18 mouse cellular contexts compared by ENCODE assay signal in the genomic region with DNA sequence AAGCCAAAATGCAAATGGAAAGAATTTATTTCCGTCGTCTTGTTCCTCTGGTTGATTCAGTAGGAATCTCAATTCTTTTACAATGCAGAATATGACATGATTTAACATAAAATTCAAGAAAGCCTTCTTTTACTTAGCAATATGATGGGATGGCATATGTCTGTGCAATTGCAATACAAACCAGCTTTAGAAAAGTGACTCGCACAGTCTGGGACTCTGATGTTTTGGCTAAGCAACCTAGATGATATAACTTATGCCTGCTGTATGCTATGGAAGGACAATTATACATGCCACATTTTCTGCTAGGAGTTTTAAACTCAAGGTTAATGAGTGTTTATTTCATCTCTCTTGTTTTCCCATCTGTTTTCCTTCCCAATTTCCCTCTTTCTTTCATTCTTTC.
"Had no signal": no experiment of that assay in that cellular context is flagged by ENCODE, and none has a peak within 500 bp of the region (broad histone marks: within the 10 kb centered on the region; RNA-seq: fewer than 3 reads in every experiment).

No protein-coding gene starts in this region.

- H3K4me3 ChIP-seq: lung, embryonic 15.5 days; megakaryocyte, embryonic 14.5 days; midbrain, embryonic 13.5 days; midbrain, embryonic 15.5 days; neural tube, embryonic 12.5 days; stomach, embryonic 15.5 days had no signal

- ATAC-seq: liver, postnatal 0 days; lung, postnatal 0 days; midbrain, embryonic 13.5 days; midbrain, embryonic 15.5 days had no signal

- DNase-seq: liver, postnatal 0 days; lung, adult 2 months; lung, postnatal 14 days; lung, postnatal 36 days; right cerebral cortex, postnatal 14 days; thymus, adult 2 months; thymus, postnatal 25 days; thymus, postnatal 4 days had no signal

- H3K27ac ChIP-seq: lung, embryonic 15.5 days; macrophage; midbrain, embryonic 13.5 days; midbrain, embryonic 15.5 days; neural tube, embryonic 12.5 days; stomach, embryonic 15.5 days; stomach, postnatal 0 days had no signal

- H3K9me3 ChIP-seq: lung, embryonic 15.5 days; midbrain, embryonic 13.5 days; midbrain, embryonic 15.5 days; stomach, embryonic 15.5 days had no signal

- H3K27me3 ChIP-seq: lung, embryonic 15.5 days; megakaryocyte, embryonic 14.5 days; midbrain, embryonic 13.5 days; midbrain, embryonic 15.5 days; neural tube, embryonic 12.5 days; stomach, embryonic 15.5 days had no signal

- H3K4me1 ChIP-seq: lung, embryonic 15.5 days; megakaryocyte, embryonic 14.5 days; midbrain, embryonic 13.5 days; midbrain, embryonic 15.5 days; neural tube, embryonic 12.5 days; stomach, embryonic 15.5 days had no signal

- H3K9ac ChIP-seq: liver, postnatal 0 days; lung, embryonic 15.5 days; midbrain, embryonic 13.5 days; midbrain, embryonic 15.5 days; neural tube, embryonic 12.5 days; stomach, embryonic 15.5 days had no signal

- H3K36me3 ChIP-seq: lung, embryonic 15.5 days; midbrain, embryonic 13.5 days; midbrain, embryonic 15.5 days; neural tube, embryonic 12.5 days; stomach, embryonic 15.5 days had no signal

- H3K4me2 ChIP-seq: lung, embryonic 15.5 days; midbrain, embryonic 11.5 days; midbrain, embryonic 13.5 days; midbrain, embryonic 15.5 days; neural tube, embryonic 12.5 days; stomach, embryonic 15.5 days had no signal
